Mouse (Mus musculus) E14TG2a.4 (cell line): Measurements from ENCODE around the gene Tmem220.

Source experiments
- H3K27me3 ChIP-seq: 2 replicates; pipeline ENCODE4 v1.6.1; 2014; ENCODE audit warnings: low read length, control low read depth; ENCODE audit not compliant: insufficient read depth
- H3K36me3 ChIP-seq: 2 replicates; pipeline ENCODE4 v1.6.1; 2014; ENCODE audit warnings: low read length, control low read depth; ENCODE audit not compliant: insufficient read depth
- H3K4me1 ChIP-seq: replicated peaks from 2 replicates; pipeline ENCODE4 v1.6.1; 2014; ENCODE audit warnings: low read depth, low read length, control low read depth
- H3K4me3 ChIP-seq: replicated peaks from 2 replicates; pipeline ENCODE4 v1.5.1; 2014; ENCODE audit warnings: mild to moderate bottlenecking, low read length
- H3K9me3 ChIP-seq: 2 replicates; pipeline ENCODE4 v1.6.1; 2014; ENCODE audit warnings: low read length, control low read depth
- CTCF ChIP-seq: conservative IDR thresholded peaks from 2 replicates; pipeline ENCODE4 v1.5.1; 2014; ENCODE audit warnings: low read length
- NANOG ChIP-seq: IDR thresholded peaks from 2 replicates; pipeline ENCODE4 v1.6.1; 2014; ENCODE audit warnings: borderline replicate concordance, low read length, mixed read lengths
- POU5F1 ChIP-seq: IDR thresholded peaks from 2 replicates; pipeline ENCODE4 v1.6.1; 2014; ENCODE audit warnings: low read length, borderline replicate concordance

Gene Tmem220

GRCm38 (mm10) chr11:67047199-67047598 lies 22.2 kb downstream of the Tmem220 start:
- Histone ChIP-seq H3K27me3 (no peaks in the 10 kb centered on the region), H3K4me3 (no peak overlapping the region), H3K36me3 (peaks cover 33% of the 10 kb centered on the region), H3K4me1 (peaks cover 91% of the 10 kb centered on the region), H3K9me3 (no peaks in the 10 kb centered on the region)
- TF ChIP-seq NANOG (no peak), CTCF (no peak), POU5F1 (no peak)

- no peak for TF ChIP-seq NANOG
- TF ChIP-seq POU5F1, result no peak
- TF ChIP-seq CTCF, result no peak
- no peaks in the 10 kb centered on the region for H3K27me3 ChIP-seq
- H3K9me3 ChIP-seq, result no peaks in the 10 kb centered on the region
- peaks cover 30% of the 10 kb centered on the region for H3K36me3 ChIP-seq
- peaks cover 83% of the 10 kb centered on the region for H3K4me1 ChIP-seq
- H3K4me3 ChIP-seq, result peak overlapping the region; percentile 58
Measured at GRCm38 (mm10) chr11:67048496-67048895, 23.5 kb downstream of the Tmem220 start.

GRCm38 (mm10) chr11:67049256-67049655 lies 24.3 kb downstream of the Tmem220 start:
- H3K36me3 ChIP-seq, result peaks cover 35% of the 10 kb centered on the region
- TF ChIP-seq NANOG (no peak), CTCF (peak; percentile 42)
- no peaks in the 10 kb centered on the region for H3K9me3 ChIP-seq
- H3K4me1 ChIP-seq, result peaks cover 83% of the 10 kb centered on the region
- H3K27me3 ChIP-seq, result no peaks in the 10 kb centered on the region
- no peak overlapping the region; the same call in 1 of the 2 replicates for H3K4me3 ChIP-seq

GRCm38 (mm10) chr11:67051676-67052320 lies 26.8 kb downstream of the Tmem220 start:
- peaks cover 48% of the 10 kb centered on the region for H3K36me3 ChIP-seq
- TF ChIP-seq NANOG, result no peak
- TF ChIP-seq CTCF, result no peak
- no peak for TF ChIP-seq POU5F1
- no peaks in the 10 kb centered on the region for H3K9me3 ChIP-seq
- peaks cover 72% of the 10 kb centered on the region for H3K4me1 ChIP-seq
- H3K27me3 ChIP-seq, result no peaks in the 10 kb centered on the region
- H3K4me3 ChIP-seq, result peak overlapping the region; percentile 100

GRCm38 (mm10) chr11:67052321-67052952 lies 27.5 kb downstream of the Tmem220 start, which contains the start of the genes Adprm and Sco1:
Gene Adprm, minus strand, starts transcription at chr11:67052594.
Gene Sco1, plus strand, starts transcription at chr11:67052670.
- Histone ChIP-seq H3K9me3 (no peaks in the 10 kb centered on the region), H3K36me3 (peaks cover 54% of the 10 kb centered on the region), H3K4me1 (peaks cover 68% of the 10 kb centered on the region), H3K4me3 (peak within 1 kb of the TSS; percentile 100), H3K27me3 (no peaks in the 10 kb centered on the region)
- TF ChIP-seq NANOG (no peak), CTCF (no peak), POU5F1 (no peak)

- Histone ChIP-seq H3K9me3 (no peaks in the 10 kb centered on the region), H3K36me3 (peaks cover 74% of the 10 kb centered on the region), H3K27me3 (no peaks in the 10 kb centered on the region), H3K4me3 (no peak overlapping the region), H3K4me1 (peaks cover 60% of the 10 kb centered on the region)
- TF ChIP-seq NANOG, result no peak
- no peak for TF ChIP-seq CTCF
- TF ChIP-seq POU5F1, result no peak
Measured at GRCm38 (mm10) chr11:67054754-67055365, 29.9 kb downstream of the Tmem220 start.

- Histone ChIP-seq H3K36me3 (peaks cover 98% of the 10 kb centered on the region), H3K4me1 (peaks cover 21% of the 10 kb centered on the region), H3K27me3 (no peaks in the 10 kb centered on the region), H3K4me3 (no peak overlapping the region), H3K9me3 (no peaks in the 10 kb centered on the region)
- TF ChIP-seq POU5F1, result no peak
- no peak for TF ChIP-seq NANOG
- TF ChIP-seq CTCF, result no peak
Measured at GRCm38 (mm10) chr11:67061311-67061710, 36.4 kb downstream of the Tmem220 start.

- Histone ChIP-seq H3K36me3 (peaks cover 96% of the 10 kb centered on the region), H3K4me3 (no peak overlapping the region), H3K27me3 (no peaks in the 10 kb centered on the region), H3K9me3 (no peaks in the 10 kb centered on the region), H3K4me1 (peaks cover 13% of the 10 kb centered on the region)
- TF ChIP-seq NANOG, result no peak
- TF ChIP-seq POU5F1, result no peak
- no peak for TF ChIP-seq CTCF
Measured at GRCm38 (mm10) chr11:67062726-67063125, 37.8 kb downstream of the Tmem220 start.
